ENCODE assay signal across 8 mouse cellular contexts in the genomic region with DNA sequence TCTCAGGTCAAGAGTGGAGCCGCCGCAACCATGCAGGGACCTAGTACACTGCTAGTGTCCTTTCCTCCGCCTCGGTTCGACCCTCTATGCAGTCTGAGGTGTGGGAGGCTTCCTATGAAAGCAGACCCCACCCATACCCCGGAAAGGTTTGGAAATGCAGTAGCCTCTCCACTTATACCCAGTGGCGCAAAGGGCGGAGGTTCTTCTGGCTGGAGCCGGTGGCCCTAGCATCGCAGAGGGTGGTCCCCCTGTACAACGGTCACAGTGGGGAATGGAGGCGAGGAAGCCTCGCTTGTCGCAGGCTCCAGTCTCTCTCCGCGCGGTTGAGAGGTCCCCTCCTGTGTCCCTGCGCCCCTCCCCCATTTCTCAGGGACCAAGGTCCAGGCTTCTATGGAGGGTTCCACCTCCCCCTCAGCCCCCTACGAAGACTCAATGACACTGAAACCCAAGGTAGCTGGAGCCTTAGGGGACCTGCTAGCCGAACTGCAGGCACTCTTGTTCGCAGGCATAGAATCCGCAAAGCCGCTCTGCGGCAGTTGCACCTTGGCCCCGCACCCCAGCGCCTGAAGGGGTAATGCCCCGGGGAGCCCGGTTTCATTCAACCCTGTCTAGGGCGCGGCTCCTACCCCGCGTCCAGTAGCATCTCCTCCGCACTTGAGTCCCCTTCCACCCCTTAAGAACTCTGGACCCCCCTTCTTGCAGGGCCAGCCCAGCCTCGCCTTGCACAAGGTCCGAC. TPM values are rescaled to one million over a fixed set of nuclear protein-coding genes. Genes with fewer than 3 reads are reported as not detected.
DNase-seq lines count a peak whose midpoint lies in the region; ATAC-seq and TF ChIP-seq lines count a peak whose summit lies in the region.

No protein-coding gene starts in this region.

- H3K27ac ChIP-seq in intestine, embryonic 14.5 days (ENCODE audit: low read depth) = no peak overlapping the region
- peak overlapping the region; percentile 98 for H3K27ac ChIP-seq in midbrain, postnatal 0 days (ENCODE audit: low read depth, low read length)

- H3K4me2 ChIP-seq in intestine, embryonic 14.5 days (ENCODE audit: low read length) = peak overlapping the region; percentile 20
- peak overlapping the region; percentile 85 for H3K4me2 ChIP-seq in midbrain, postnatal 0 days (ENCODE audit: low read depth, low read length, poor library complexity, severe bottlenecking)

- 3% methylated on average over 35 of the region's 35 CpGs for WGBS in intestine, embryonic 14.5 days
- WGBS in midbrain, postnatal 0 days = under 1% methylated on average over 35 of the region's 35 CpGs

- TF ChIP-seq CTCF in midbrain, postnatal 0 days (IDR thresholded peaks at IDR 0.05) = no peak

- no peak for DNase-seq in frontal cortex, postnatal 25 days (ENCODE audit: low spot score in 2 of 2)
- peak; percentile 35 for DNase-seq in right cerebral cortex, adult 18-20 months
- DNase-seq in right cerebral cortex, adult 2 months (ENCODE audit: low spot score in 2 of 2) = no peak
- no peak for DNase-seq in intestine, embryonic 14.5 days (ENCODE audit: low spot score)
- peak; percentile 49 for DNase-seq in midbrain, postnatal 0 days (ENCODE audit: low spot score)
- DNase-seq in urinary bladder, postnatal 14 days (ENCODE audit: low spot score) = no peak
- no peak for DNase-seq in natural killer cell, adult 2 months (ENCODE audit: low spot score in 2 of 2)

- peak overlapping the region; percentile 20 for H3K4me3 ChIP-seq in intestine, embryonic 14.5 days (ENCODE audit: low read depth, low read length)
- H3K4me3 ChIP-seq in midbrain, postnatal 0 days (ENCODE audit: low read depth, low read length) = peak overlapping the region; percentile 80

- peak; percentile 41 for ATAC-seq in frontal cortex, adult (ENCODE audit: low TSS enrichment)
- peak; percentile 43; the same call in 1 of the 2 replicates for ATAC-seq in intestine, embryonic 14.5 days (replicated peaks; ENCODE audit: low FRiP score, low TSS enrichment, low read depth)
- ATAC-seq in midbrain, postnatal 0 days (ENCODE audit: low FRiP score) = peak; percentile 71

- H3K9ac ChIP-seq in intestine, embryonic 14.5 days (ENCODE audit: low read length) = no peak overlapping the region
- peak overlapping the region; percentile 97 for H3K9ac ChIP-seq in midbrain, postnatal 0 days (replicated peaks; ENCODE audit: low read length, poor library complexity, severe bottlenecking)

- peaks cover 43% of the 10 kb centered on the region for H3K27me3 ChIP-seq in intestine, embryonic 14.5 days (replicated peaks; ENCODE audit: control insufficient read depth, insufficient read depth, low read length)
- H3K27me3 ChIP-seq in midbrain, postnatal 0 days (ENCODE audit: insufficient read depth, low read length) = no peaks in the 10 kb centered on the region

- H3K4me1 ChIP-seq in intestine, embryonic 14.5 days (replicated peaks; ENCODE audit: control insufficient read depth, insufficient read depth, low read length) = no peaks in the 10 kb centered on the region; the same call in 1 of the 2 replicates
- H3K4me1 ChIP-seq in midbrain, postnatal 0 days (ENCODE audit: insufficient read depth, low read length) = peaks cover 16% of the 10 kb centered on the region; the same call in 1 of the 2 replicates

- H3K36me3 ChIP-seq in intestine, embryonic 14.5 days (ENCODE audit: control insufficient read depth, insufficient read depth, low read length) = no peaks in the 10 kb centered on the region
- peaks cover 7% of the 10 kb centered on the region for H3K36me3 ChIP-seq in midbrain, postnatal 0 days (ENCODE audit: insufficient read depth, low read length)

- no peaks in the 10 kb centered on the region for H3K9me3 ChIP-seq in intestine, embryonic 14.5 days (ENCODE audit: control insufficient read depth, low read length)
- no peaks in the 10 kb centered on the region for H3K9me3 ChIP-seq in midbrain, postnatal 0 days (ENCODE audit: low read length)

RNA-seq across cellular contexts. Expression of gene Stmn3, which starts 0.8 kb away (rescaled TPM):
- 56.5 and 63.9 TPM in 2 replicates for polyA plus RNA-seq in intestine, embryonic 14.5 days (2014; fragmentation: Nextera tagmentation; extraction: Ambion mirVana)
- 1,320 and 1,471 TPM in 2 replicates for total RNA-seq in midbrain, postnatal 0 days (2014; rRNA removed)
- 1,883 and 2,098 TPM in 2 replicates for polyA plus RNA-seq in midbrain, postnatal 0 days (2015; fragmentation: Nextera tagmentation; extraction: Ambion mirVana)

RNA-seq across cellular contexts. Expression of gene Rtel1, which starts 6.0 kb away (rescaled TPM):
- polyA plus RNA-seq in intestine, embryonic 14.5 days (2014; fragmentation: Nextera tagmentation; extraction: Ambion mirVana) = 53.7 and 57.1 TPM in 2 replicates
- total RNA-seq in midbrain, postnatal 0 days (2014; rRNA removed) = 46.6 and 59.4 TPM in 2 replicates
- 26.5 and 27.4 TPM in 2 replicates for polyA plus RNA-seq in midbrain, postnatal 0 days (2015; fragmentation: Nextera tagmentation; extraction: Ambion mirVana)

RNA-seq across cellular contexts. Expression of gene Gmeb2, which starts 25.7 kb away (rescaled TPM):
- polyA plus RNA-seq in intestine, embryonic 14.5 days (2014; fragmentation: Nextera tagmentation; extraction: Ambion mirVana) = 16.4 and 16.6 TPM in 2 replicates
- 16.0 and 17.4 TPM in 2 replicates for total RNA-seq in midbrain, postnatal 0 days (2014; rRNA removed)
- 8.6 and 9.2 TPM in 2 replicates for polyA plus RNA-seq in midbrain, postnatal 0 days (2015; fragmentation: Nextera tagmentation; extraction: Ambion mirVana)

RNA-seq across cellular contexts. Expression of gene Zgpat, which starts 51.2 kb away (rescaled TPM):
- 34.4 and 38.2 TPM in 2 replicates for polyA plus RNA-seq in intestine, embryonic 14.5 days (2014; fragmentation: Nextera tagmentation; extraction: Ambion mirVana)
- total RNA-seq in midbrain, postnatal 0 days (2014; rRNA removed) = 79.2 and 102 TPM in 2 replicates
- 44.3 and 48.8 TPM in 2 replicates for polyA plus RNA-seq in midbrain, postnatal 0 days (2015; fragmentation: Nextera tagmentation; extraction: Ambion mirVana)

RNA-seq across cellular contexts. Expression of gene Arfrp1, which starts 51.7 kb away (rescaled TPM):
- polyA plus RNA-seq in intestine, embryonic 14.5 days (2014; fragmentation: Nextera tagmentation; extraction: Ambion mirVana) = 50.3 and 52.6 TPM in 2 replicates
- 25.4 and 27.2 TPM in 2 replicates for total RNA-seq in midbrain, postnatal 0 days (2014; rRNA removed)
- 72.1 and 77.1 TPM in 2 replicates for polyA plus RNA-seq in midbrain, postnatal 0 days (2015; fragmentation: Nextera tagmentation; extraction: Ambion mirVana)

Comparison
In these comparisons a context has a peak if more than half of its experiments do, and no peak if none do; other contexts are left out.
1. DNase-seq: peak in right cerebral cortex, adult 18-20 months (single experiment) and midbrain, postnatal 0 days (single experiment); none in frontal cortex, postnatal 25 days (0 of 2), right cerebral cortex, adult 2 months (0 of 2), intestine, embryonic 14.5 days (single experiment), urinary bladder, postnatal 14 days (single experiment) and natural killer cell, adult 2 months (0 of 2).
2. RNA of gene Stmn3, which starts 0.8 kb away (polyA plus RNA-seq): 1,883 to 2,098 TPM in midbrain, postnatal 0 days; 56.5 to 63.9 TPM in intestine, embryonic 14.5 days; every median in the first group is over 10 times any median in the second.
3. Peak in every context shown above with its lines, with median percentiles within 50 percentile points of each other: ATAC-seq.